Mouse (Mus musculus) stomach, embryonic 15.5 days (tissue): ENCODE data around the gene Gm10570. TPM values are rescaled to one million over a fixed set of nuclear protein-coding genes. Genes with fewer than 3 reads are reported as not detected.

Source experiments
- ATAC-seq: fragments of 200-750 bp; cut with Nextera tagmentation; 2 replicates; pipeline ENCODE4 v1.8.0; 2017; ENCODE audit warnings: low read depth, moderate number of reproducible peaks, moderate TSS enrichment; ENCODE audit not compliant: insufficient read depth, low FRiP score
- H3K27ac ChIP-seq: fragments of 300-500 bp; sonication (generic); 2 replicates; pipeline ENCODE4 v1.5.1; 2015; ENCODE audit warnings: mild to moderate bottlenecking, inconsistent platforms
- H3K27me3 ChIP-seq: fragments of 300-500 bp; sonication (generic); replicated peaks from 2 replicates; pipeline ENCODE4 v1.6.1; 2015; ENCODE audit warnings: inconsistent platforms
- H3K36me3 ChIP-seq: fragments of 300-500 bp; sonication (generic); 2 replicates; pipeline ENCODE4 v1.6.1; 2015; ENCODE audit warnings: inconsistent platforms
- H3K4me1 ChIP-seq: fragments of 300-500 bp; sonication (generic); 2 replicates; pipeline ENCODE4 v1.6.1; 2015; ENCODE audit warnings: inconsistent platforms
- H3K4me2 ChIP-seq: fragments of 300-500 bp; sonication (generic); 2 replicates; pipeline ENCODE4 v1.6.1; 2015; ENCODE audit warnings: mild to moderate bottlenecking, inconsistent platforms
- H3K4me3 ChIP-seq: fragments of 300-500 bp; sonication (generic); replicated peaks from 2 replicates; pipeline ENCODE4 v1.5.1; 2015; ENCODE audit warnings: inconsistent platforms
- H3K9ac ChIP-seq: fragments of 300-500 bp; sonication (generic); 2 replicates; pipeline ENCODE4 v1.6.1; 2015; ENCODE audit warnings: inconsistent platforms
- H3K9me3 ChIP-seq: fragments of 300-500 bp; sonication (generic); 2 replicates; pipeline ENCODE4 v1.6.1; 2016; ENCODE audit warnings: inconsistent platforms
- WGBS: fragments of 180-500 bp; shearing (Covaris S2); methylation state at CpG from one replicate; pipeline ENCODE4 v1.1.7; 2015; 5-methylcytosine and 5-hydroxymethylcytosine counted together
- polyA plus RNA-seq: library from polyadenylated mRNA; unstranded; fragments of >200 nt; fragmentation: Nextera tagmentation; extraction: Ambion mirVana; gene quantifications from 2 replicates; pipeline ENCODE4 v1.2.1, GENCODE M21; 2015

Gm10570 gene
- polyA plus RNA-seq, 1 experiment from 2014 or later: not detected

DNA sequence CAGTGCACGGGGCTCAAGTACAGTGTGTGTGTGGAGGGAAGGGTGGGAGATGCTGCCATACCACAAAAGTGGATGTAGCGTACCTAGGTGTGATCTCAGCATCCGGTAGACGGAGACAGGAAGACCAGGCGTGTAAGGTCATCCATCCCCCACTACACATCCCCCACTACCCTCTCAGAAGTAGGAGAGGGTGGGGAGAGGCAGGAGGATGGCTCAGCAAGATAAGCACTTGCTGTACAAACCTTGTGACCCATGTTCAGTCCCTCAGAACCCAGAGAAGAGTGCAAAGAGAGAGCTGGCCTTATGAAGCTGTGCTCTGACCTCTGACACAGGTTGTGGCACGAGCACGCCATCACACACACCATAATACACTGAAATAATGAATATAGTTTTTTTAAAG is 13.2 kb upstream of the Gm10570 start:
- H3K4me3 ChIP-seq: no peak overlapping the region
- no peaks in the 10 kb centered on the region for H3K27me3 ChIP-seq
- ATAC-seq: no peak
- no peak overlapping the region for H3K9ac ChIP-seq
- peaks cover 32% of the 10 kb centered on the region for H3K36me3 ChIP-seq
- no peaks in the 10 kb centered on the region for H3K9me3 ChIP-seq
- no peaks in the 10 kb centered on the region for H3K4me1 ChIP-seq
- WGBS: 93% methylated on average over 7 of the region's 7 CpGs
- H3K27ac ChIP-seq: no peak overlapping the region
- no peak overlapping the region for H3K4me2 ChIP-seq

DNA sequence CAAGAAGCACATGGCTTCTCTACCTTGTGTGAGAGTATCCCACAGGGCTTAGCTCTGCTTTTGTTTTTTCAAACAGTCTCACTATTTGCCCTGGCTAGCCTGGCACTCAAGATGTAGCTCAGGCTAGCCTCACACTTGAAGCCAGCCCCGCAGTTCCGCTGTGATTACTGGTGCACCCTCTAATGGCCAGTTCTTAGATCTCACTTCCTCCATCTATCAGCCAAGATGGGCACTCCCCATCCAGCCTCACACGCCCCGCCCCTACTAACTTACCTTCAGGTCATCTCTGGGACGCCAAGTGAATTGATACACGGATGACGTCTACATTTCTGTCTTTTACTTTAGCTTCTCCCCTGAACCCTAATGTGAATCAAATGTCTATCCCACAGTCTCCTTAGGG is 11.1 kb upstream of the Gm10570 start:
- no peak overlapping the region for H3K27ac ChIP-seq
- H3K4me3 ChIP-seq: no peak overlapping the region
- H3K9ac ChIP-seq: no peak overlapping the region
- WGBS: 81% methylated on average over 7 of the region's 7 CpGs
- H3K9me3 ChIP-seq: no peaks in the 10 kb centered on the region
- ATAC-seq: no peak
- no peaks in the 10 kb centered on the region for H3K27me3 ChIP-seq
- H3K36me3 ChIP-seq: peaks cover 25% of the 10 kb centered on the region
- peaks cover 3% of the 10 kb centered on the region for H3K4me1 ChIP-seq
- no peak overlapping the region for H3K4me2 ChIP-seq

DNA sequence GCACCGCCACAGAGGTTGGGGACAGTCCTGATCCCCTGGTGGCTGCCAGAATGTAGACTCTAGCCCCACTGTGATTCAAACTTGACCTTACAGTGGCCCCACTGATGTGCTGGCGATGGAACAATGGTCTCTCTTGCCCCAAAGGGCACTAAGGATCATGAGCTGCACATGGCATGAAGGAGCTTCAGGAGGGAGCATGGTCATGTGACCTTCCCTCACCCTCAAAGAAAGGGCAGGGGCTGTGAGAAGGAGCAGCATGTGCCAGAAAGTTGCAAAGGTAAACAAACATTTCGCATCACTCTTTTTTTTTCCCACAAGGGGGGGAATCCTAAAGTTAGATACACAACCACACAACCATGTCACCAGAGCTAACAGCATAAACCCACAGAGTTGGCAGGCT is 9.6 kb upstream of the Gm10570 start:
- no peak overlapping the region for H3K4me2 ChIP-seq
- H3K4me1 ChIP-seq: peaks cover 3% of the 10 kb centered on the region
- no peak for ATAC-seq
- no peak overlapping the region for H3K27ac ChIP-seq
- H3K9ac ChIP-seq: no peak overlapping the region
- no peaks in the 10 kb centered on the region for H3K9me3 ChIP-seq
- H3K4me3 ChIP-seq: no peak overlapping the region
- no peaks in the 10 kb centered on the region for H3K27me3 ChIP-seq
- H3K36me3 ChIP-seq: peaks cover 21% of the 10 kb centered on the region
- 65% methylated on average over 3 of the region's 3 CpGs for WGBS

DNA sequence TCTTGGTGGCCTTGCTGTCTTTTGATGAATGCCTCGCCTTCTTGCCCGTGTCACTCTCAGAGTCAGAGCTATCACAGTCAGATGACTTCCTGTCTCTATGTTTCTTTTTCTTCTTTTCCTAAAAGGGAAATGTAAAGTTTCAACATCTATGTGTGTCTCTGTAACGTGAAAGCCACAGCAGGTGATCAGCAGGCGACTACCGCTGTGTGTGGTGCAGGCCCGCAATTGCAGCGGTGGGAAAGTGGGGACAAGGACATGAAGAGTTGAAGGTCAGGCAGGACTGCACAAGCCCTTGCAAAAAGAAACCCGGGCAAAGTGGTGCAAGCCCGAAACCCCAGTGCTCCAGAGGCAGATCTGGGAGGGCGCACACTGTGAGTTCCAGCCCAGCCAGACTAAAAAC is 8.2 kb upstream of the Gm10570 start:
- Histone ChIP-seq H3K9me3 (no peaks in the 10 kb centered on the region), H3K9ac (no peak overlapping the region), H3K4me3 (no peak overlapping the region), H3K27ac (no peak overlapping the region), H3K4me2 (no peak overlapping the region), H3K27me3 (no peaks in the 10 kb centered on the region), H3K36me3 (peaks cover 17% of the 10 kb centered on the region; the same call in 1 of the 2 replicates), H3K4me1 (peaks cover 3% of the 10 kb centered on the region)
- no peak for ATAC-seq
- 78% methylated on average over 10 of the region's 10 CpGs for WGBS

DNA sequence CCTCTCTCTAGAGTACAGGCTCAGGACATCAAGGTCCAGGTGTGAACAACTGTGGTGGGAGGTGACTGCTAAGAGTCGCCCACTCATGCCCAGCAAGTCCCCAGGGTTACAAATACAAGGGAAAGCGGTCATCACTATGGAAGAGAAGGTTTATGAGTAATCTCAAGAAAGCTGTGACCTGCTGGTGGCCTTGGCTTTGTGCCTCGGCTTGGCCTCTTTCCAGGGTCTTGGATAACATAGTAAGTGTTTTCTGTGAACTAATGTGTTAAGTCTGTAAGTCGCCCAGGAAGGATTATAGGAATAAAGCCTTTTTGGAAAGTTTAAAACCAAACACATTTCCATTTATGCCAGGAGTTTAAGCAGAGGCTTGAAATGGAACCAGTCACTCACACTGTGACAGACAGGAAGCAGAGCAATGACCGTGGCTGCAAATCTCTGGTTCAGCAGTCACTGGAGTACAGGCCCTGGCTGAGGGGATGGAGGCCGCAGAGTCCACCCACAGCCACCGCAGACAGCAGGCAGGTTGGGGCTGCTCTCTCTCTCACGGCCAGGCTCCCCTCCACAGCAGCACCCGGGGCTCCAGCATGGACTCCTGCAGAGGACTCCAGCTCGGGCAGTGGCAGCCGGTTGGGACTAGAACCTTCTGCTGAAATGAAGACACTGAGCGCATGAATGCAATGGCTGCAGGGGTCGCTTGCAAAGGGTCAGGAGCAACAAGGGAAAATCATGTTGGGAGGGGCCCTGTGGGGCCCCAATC is 7.5 kb upstream of the Gm10570 start:
- Histone ChIP-seq H3K27me3 (no peaks in the 10 kb centered on the region), H3K36me3 (peaks cover 14% of the 10 kb centered on the region; the same call in 1 of the 2 replicates), H3K9ac (no peak overlapping the region), H3K4me1 (peaks cover 3% of the 10 kb centered on the region), H3K4me2 (no peak overlapping the region), H3K27ac (no peak overlapping the region), H3K4me3 (no peak overlapping the region), H3K9me3 (no peaks in the 10 kb centered on the region)
- WGBS: 68% methylated on average over 13 of the region's 13 CpGs
- no peak for ATAC-seq

DNA sequence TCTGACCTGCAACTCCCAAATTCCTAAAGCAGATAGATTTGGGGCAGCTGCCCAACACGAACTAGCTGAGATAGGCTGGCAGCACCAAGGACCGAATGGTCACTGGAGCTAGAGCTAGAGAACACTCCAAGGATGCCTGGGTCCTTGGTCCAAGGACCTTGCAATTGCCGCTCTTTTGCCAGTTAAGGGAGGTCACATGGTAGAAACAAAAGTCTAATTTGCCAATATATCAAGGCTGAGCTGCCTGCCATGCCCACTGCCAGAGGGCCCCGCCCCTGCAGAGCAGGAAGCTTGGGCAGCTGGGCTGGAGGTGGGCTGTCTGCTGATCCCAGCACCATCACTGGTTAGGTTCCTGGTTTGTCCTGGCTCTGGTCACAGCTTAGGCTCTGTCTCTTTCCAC is 5.1 kb upstream of the Gm10570 start:
- Histone ChIP-seq H3K27me3 (peaks cover 10% of the 10 kb centered on the region), H3K9me3 (no peaks in the 10 kb centered on the region), H3K27ac (no peak overlapping the region), H3K9ac (no peak overlapping the region), H3K4me3 (no peak overlapping the region), H3K4me2 (no peak overlapping the region), H3K36me3 (peaks cover 9% of the 10 kb centered on the region; the same call in 1 of the 2 replicates), H3K4me1 (peaks cover 11% of the 10 kb centered on the region)
- ATAC-seq: no peak
- 85% methylated on average over 4 of the region's 4 CpGs for WGBS

DNA sequence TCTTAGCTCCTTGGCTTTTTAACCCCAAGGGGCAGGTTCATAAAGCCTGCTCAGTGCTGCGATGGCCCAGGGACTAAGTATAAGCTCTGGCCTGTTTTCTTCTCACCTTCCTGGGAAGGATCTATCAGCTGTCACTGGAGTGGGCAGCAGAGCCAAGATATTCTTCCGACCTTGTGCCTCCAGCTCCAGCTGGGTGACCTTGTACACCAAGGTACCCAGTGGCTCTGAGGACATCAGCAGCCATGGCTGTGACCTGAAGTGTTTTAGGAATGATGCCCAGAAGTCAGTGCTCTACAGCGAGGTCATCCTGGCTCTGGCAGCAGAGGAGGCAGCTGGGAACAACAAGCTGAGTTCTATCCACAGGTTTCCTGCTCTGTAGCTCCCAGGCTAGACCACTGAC is 4.1 kb upstream of the Gm10570 start:
- 87% methylated on average over 3 of the region's 3 CpGs for WGBS
- ATAC-seq: no peak
- H3K27me3 ChIP-seq: peaks cover 19% of the 10 kb centered on the region
- H3K4me2 ChIP-seq: no peak overlapping the region
- no peak overlapping the region for H3K9ac ChIP-seq
- peaks cover 9% of the 10 kb centered on the region; the same call in 1 of the 2 replicates for H3K36me3 ChIP-seq
- no peak overlapping the region for H3K4me3 ChIP-seq
- H3K27ac ChIP-seq: no peak overlapping the region
- peaks cover 16% of the 10 kb centered on the region for H3K4me1 ChIP-seq
- no peaks in the 10 kb centered on the region for H3K9me3 ChIP-seq

DNA sequence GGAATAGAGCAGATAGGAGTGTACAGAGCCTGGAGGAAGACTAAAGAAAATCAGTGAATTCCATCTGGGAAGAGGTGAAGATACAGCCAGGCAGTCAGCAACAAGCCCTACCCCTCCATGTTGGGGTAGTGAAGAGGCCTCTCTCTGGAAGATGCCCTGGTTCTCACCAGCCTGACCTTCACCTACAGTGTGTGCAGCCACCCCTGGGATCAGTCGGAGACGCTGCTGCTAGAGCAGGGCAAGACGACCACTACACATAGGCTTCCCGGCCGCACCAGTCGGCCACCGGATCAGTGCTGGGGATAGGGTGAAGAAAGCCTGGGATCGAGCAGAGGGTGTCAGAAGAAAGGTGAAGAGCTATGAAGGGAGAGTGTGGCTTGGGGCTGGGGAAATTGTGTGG is 780 bp upstream of the Gm10570 start:
- Histone ChIP-seq H3K4me1 (peaks cover 13% of the 10 kb centered on the region), H3K27me3 (peaks cover 28% of the 10 kb centered on the region), H3K4me2 (peak overlapping the region; percentile 98), H3K9me3 (no peaks in the 10 kb centered on the region), H3K9ac (no peak overlapping the region), H3K36me3 (peaks cover 5% of the 10 kb centered on the region; the same call in 1 of the 2 replicates), H3K4me3 (peak overlapping the region; percentile 49; the same call in 1 of the 2 replicates), H3K27ac (no peak overlapping the region)
- WGBS: 47% methylated on average over 8 of the region's 8 CpGs
- no peak for ATAC-seq

DNA sequence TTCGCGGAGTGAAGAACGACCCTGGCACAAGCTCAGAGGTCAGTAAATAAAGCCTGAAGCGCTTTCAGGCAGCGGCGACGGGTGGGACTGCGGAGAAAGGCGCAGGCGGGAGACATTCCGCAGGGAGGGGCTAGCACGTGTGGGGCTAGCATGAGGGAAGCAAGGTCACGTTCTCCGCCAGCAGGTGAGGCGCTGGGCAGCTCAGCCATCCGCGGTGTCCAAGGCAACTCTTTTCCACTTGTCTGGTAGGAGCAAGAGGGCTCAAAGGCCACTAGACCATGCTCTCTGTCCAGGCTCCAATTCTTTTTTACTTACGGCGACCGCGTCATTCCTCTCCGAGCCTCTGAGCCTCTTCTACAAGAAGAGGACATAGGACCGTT is 633 bp downstream of the Gm10570 start:
- Histone ChIP-seq H3K4me3 (peak overlapping the region; percentile 49), H3K4me2 (peak overlapping the region; percentile 98), H3K9ac (no peak overlapping the region), H3K4me1 (peaks cover 13% of the 10 kb centered on the region), H3K36me3 (no peaks in the 10 kb centered on the region), H3K27ac (no peak overlapping the region), H3K9me3 (no peaks in the 10 kb centered on the region), H3K27me3 (peaks cover 28% of the 10 kb centered on the region)
- peak; percentile 62 for ATAC-seq
- WGBS: under 1% methylated on average over 23 of the region's 23 CpGs

DNA sequence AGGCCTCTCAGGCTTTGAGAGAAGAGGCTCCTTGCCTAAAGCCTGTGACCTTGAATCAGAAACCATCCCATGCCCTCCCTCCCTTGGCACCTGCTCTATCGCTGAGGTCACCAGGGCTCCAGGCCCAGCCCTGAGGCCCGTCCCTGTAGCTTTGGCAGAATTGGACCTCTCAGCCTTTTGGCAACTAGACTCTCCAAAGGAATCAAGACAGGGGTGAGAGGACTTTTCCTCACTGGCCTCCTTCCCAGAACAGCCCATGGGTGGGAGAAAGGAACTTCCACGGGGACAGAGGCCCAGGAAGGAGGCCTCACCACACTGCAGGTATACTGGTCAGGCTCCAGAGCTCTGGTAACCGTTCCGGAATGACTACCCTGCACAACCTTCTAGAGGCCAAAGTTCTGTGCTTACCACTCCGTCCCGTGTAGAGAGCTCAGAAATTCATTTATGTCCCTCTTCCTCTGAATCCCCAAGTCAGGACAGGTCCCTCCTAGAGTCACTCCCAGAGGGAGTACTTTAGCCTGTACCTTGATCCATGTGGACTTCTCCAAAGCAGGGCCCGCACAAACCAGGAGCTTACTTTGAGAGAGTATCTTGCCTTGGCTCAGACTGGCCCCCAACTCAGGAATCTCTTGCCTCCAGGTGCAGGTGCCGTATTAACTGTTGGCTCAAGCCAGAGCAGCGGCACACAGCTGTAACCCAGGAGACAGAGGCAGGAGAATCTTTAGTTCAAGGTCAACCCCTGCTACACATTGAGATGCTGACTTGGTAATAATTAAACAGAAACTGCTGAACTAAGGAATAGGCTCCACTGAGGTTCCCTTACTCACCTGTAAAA is 1.5 kb downstream of the Gm10570 start:
- peak overlapping the region; percentile 49; the same call in 1 of the 2 replicates for H3K4me3 ChIP-seq
- no peaks in the 10 kb centered on the region for H3K9me3 ChIP-seq
- H3K4me2 ChIP-seq: peak overlapping the region; percentile 98; the same call in 1 of the 2 replicates
- no peak overlapping the region for H3K27ac ChIP-seq
- no peak overlapping the region for H3K9ac ChIP-seq
- H3K27me3 ChIP-seq: peaks cover 28% of the 10 kb centered on the region
- H3K4me1 ChIP-seq: peaks cover 13% of the 10 kb centered on the region
- no peak for ATAC-seq
- WGBS: 78% methylated on average over 10 of the region's 10 CpGs
- no peaks in the 10 kb centered on the region for H3K36me3 ChIP-seq

DNA sequence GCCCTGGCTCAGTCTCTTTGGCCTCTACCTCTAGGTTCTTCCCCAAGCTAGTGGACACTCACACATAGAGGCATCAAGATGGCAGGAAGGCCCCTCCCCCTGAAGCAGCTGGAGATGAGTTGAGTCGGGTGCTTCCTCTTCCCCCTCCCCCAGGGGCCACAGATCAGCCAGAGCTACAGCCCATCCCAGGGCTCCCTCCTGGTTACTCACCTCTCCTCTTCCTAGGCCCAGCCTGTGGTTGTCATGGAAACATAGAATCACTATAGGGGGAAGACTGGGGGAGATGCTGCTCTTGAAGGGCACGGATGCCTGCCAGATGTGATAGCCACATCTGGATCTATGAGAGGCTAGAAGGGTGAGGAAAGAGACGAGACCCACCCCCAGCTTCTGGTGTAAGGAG is 3.7 kb downstream of the Gm10570 start:
- Histone ChIP-seq H3K4me3 (no peak overlapping the region), H3K27ac (no peak overlapping the region), H3K36me3 (no peaks in the 10 kb centered on the region), H3K4me2 (no peak overlapping the region), H3K9ac (no peak overlapping the region), H3K4me1 (peaks cover 13% of the 10 kb centered on the region), H3K27me3 (peaks cover 28% of the 10 kb centered on the region), H3K9me3 (no peaks in the 10 kb centered on the region)
- WGBS: 36% methylated on average over 3 of the region's 3 CpGs
- no peak for ATAC-seq

DNA sequence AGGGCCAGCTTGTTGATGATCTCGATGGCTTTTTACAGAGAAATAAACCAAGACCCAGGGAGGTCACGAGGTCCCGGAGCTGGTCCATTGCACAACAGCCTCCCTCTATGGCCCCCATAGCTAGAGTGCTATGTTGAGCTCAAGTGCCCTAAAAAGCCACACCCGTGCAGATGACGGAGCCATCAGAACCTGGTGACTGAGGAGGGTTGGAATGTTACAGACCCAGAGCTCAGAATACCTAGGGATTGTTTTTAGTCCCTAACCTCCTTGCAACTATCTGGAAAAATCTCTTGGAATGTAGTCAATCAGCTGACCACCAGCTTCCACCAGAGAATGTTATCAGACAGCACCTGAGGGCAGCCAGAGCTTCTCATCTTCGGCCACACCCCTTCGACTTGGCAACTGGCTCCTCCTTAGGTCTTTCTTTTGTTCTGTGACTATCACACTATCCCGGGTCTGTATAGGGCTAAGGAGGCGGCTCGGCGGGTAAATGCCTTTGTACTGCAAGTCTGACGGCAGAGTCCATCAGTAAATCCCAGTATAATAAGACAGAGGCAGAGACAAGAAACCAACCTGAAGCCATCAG is 6.1 kb downstream of the Gm10570 start:
- WGBS: 52% methylated on average over 12 of the region's 12 CpGs
- H3K36me3 ChIP-seq: no peaks in the 10 kb centered on the region
- no peak; the same call in 1 of the 2 replicates for ATAC-seq
- H3K4me3 ChIP-seq: no peak overlapping the region
- H3K9me3 ChIP-seq: no peaks in the 10 kb centered on the region
- H3K27me3 ChIP-seq: peaks cover 8% of the 10 kb centered on the region; the same call in 1 of the 2 replicates
- no peak overlapping the region for H3K27ac ChIP-seq
- no peak overlapping the region for H3K9ac ChIP-seq
- H3K4me1 ChIP-seq: no peaks in the 10 kb centered on the region
- H3K4me2 ChIP-seq: no peak overlapping the region
